Mouse (Mus musculus): ENCODE results near the gene Shc4. TPM values are rescaled to one million over a fixed set of nuclear protein-coding genes. Genes with fewer than 3 reads are reported as not detected.

Shc4 gene
- total RNA-seq (2021) = under 1 TPM; 0.51 to 0.67 TPM
- long read RNA-seq, experiment 1, partial matches to known transcripts = 0 of 5 reads
- long read RNA-seq, experiment 1, other reads (novel, unspliced or antisense) = 5 of 5 reads
- long read RNA-seq, experiment 2 = 0 reads

GRCm38 (mm10) chr2:125724086-125724430, at the start of gene Shc4:
TSS of gene Shc4 (minus strand) at chr2:125724148.
- peak; percentile 18 to 22 for DNase-seq

GRCm38 (mm10) chr2:125765029-125765428, 41.1 kb upstream of the Shc4 start:
- DNase-seq = no peak

GRCm38 (mm10) chr2:125764531-125764930, 40.6 kb upstream of the Shc4 start:
- no peak for DNase-seq

- no peak for DNase-seq
These were observed 25.4 kb upstream of the Shc4 start for GRCm38 (mm10) chr2:125749330-125749729.

- no peak for DNase-seq
These were observed 15.4 kb upstream of the Shc4 start for GRCm38 (mm10) chr2:125739338-125739737.

- no peak for DNase-seq
These were observed 14.8 kb upstream of the Shc4 start for GRCm38 (mm10) chr2:125738718-125739117.

GRCm38 (mm10) chr2:125736025-125736343, 12.0 kb upstream of the Shc4 start:
- no peak for DNase-seq

- no peak for DNase-seq
These were observed 11.5 kb upstream of the Shc4 start for GRCm38 (mm10) chr2:125735333-125736024.

- no peak for DNase-seq
These were observed 10.8 kb upstream of the Shc4 start for GRCm38 (mm10) chr2:125734741-125735140.

- peak; percentile 92 to 97 for DNase-seq
These were observed 8.0 kb upstream of the Shc4 start for GRCm38 (mm10) chr2:125731763-125732560.

GRCm38 (mm10) chr2:125724546-125725114, 682 bp upstream of the Shc4 start:
- peak; percentile 14 to 15 for DNase-seq

- peak; percentile 47 to 70 for DNase-seq
These were observed 401 bp downstream of the Shc4 start for GRCm38 (mm10) chr2:125723408-125724085.

GRCm38 (mm10) chr2:125723086-125723407, 901 bp downstream of the Shc4 start:
- no peak for DNase-seq

- peak in 1 of 2 experiments; percentile 32 for DNase-seq
These were observed 7.3 kb downstream of the Shc4 start for GRCm38 (mm10) chr2:125716599-125716998.

GRCm38 (mm10) chr2:125706510-125706921, 17.4 kb downstream of the Shc4 start:
- DNase-seq = no peak

- DNase-seq = no peak
These were observed 18.9 kb downstream of the Shc4 start for GRCm38 (mm10) chr2:125704907-125705631.

GRCm38 (mm10) chr2:125702851-125703250, 21.1 kb downstream of the Shc4 start:
- DNase-seq = no peak

- DNase-seq = no peak
These were observed 22.3 kb downstream of the Shc4 start for GRCm38 (mm10) chr2:125701606-125702005.

- DNase-seq = peak; percentile 56 to 72
These were observed 27.7 kb downstream of the Shc4 start for GRCm38 (mm10) chr2:125696219-125696618.

- DNase-seq = no peak
These were observed 29.1 kb downstream of the Shc4 start for GRCm38 (mm10) chr2:125694798-125695197.

GRCm38 (mm10) chr2:125692010-125692409, 31.9 kb downstream of the Shc4 start:
- no peak for DNase-seq
